Mouse (Mus musculus): ENCODE data around the gene Setd1a.
"Not testable (repeated sequence)": the region's sequence is repeated elsewhere in the genome, so short reads cannot be mapped to it uniquely, and the experiment has no call there.

Setd1a gene

DNA sequence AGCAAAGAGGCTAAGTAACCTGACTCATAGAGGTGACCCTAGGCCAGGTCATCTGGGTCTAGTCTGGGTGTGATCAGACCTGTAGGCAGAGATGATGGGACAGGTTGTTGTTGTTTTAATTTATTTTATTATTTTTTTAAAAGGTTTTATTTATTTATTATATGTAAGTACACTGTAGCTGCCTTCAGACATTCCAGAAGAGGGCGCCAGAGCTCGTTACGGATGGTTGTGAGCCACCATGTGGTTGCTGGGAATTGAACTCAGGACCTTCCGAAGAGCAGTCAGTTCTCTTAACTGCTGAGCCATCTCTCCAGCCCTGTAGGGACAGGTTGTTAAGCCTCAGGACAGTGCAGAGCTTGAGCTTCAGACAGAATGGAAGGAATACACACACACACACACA lies 61.4 kb downstream of the Setd1a start:
- not testable (repeated sequence) for DNase-seq

DNA sequence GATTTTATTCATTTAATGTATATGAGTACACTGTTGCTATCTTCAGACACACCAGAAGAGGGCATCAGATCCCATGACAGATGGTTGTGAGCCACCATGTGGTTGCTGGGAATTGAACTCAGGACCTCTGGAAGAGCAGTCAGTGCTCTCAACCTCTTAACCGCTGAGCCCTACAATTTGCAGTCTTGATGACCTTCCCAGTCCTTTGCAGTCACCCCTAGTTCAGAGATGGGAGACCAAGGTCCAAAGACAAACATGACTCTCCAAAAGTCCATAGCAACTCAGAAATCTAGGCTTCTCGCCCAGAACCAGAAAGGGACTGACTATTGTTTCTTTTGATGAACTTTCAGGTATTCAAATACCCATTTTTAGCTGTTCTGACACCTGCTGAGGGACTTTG lies 63.6 kb downstream of the Setd1a start:
- DNase-seq, result not testable (repeated sequence)

DNA sequence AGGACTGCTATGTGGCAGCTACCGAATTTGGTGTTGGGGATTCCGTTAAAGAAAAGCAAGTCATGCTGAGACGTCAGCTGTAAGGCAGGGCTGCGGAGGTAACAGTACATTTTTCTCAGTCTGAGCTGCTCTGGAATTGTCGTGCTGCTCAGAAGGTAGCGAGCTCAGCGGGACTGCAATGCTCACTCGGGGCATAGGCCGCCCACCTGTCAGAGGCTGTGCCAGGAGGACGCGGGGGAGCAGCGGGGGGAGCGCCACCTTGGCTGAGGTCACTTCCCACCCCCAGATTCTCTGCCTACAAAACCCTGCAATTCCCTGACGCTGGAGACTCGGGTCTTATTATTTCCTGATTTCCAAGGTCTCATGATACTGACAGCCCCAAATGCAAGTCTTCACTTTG lies 64.4 kb downstream of the Setd1a start:
- no peak for DNase-seq

DNA sequence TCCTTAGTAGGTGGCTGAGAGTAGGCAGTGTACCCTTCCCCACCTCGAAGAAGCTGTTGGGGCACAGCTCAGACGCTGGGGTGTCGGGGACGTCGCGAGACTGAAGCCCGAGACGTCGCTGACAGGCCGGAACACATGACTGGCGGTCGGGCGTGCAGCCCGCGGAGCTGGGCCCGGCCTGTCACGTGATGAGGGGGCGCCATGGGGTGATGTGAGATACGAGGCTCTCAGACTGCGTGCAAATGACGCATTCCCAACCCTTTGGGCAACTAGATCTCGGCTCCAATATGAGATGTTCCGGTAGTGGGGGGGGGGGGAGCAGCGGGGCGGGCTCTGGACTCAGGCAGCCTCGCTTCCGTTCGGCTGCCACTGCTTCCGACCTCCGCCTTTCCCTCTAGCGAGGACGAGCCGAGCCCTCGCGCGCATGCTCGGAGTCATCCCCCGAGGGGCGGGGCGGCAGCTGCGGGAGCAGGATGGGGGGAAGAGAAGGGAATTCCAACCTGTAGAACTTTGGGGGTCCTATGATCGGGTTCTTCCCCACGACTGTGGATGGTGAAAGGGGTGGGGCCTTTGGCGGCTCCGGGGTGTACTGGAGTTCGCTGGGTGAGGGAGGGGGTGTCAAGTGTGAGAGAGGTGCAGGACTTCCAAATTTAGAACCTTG lies 65.0 kb downstream of the Setd1a start:
- DNase-seq, result peak; percentile 91

DNA sequence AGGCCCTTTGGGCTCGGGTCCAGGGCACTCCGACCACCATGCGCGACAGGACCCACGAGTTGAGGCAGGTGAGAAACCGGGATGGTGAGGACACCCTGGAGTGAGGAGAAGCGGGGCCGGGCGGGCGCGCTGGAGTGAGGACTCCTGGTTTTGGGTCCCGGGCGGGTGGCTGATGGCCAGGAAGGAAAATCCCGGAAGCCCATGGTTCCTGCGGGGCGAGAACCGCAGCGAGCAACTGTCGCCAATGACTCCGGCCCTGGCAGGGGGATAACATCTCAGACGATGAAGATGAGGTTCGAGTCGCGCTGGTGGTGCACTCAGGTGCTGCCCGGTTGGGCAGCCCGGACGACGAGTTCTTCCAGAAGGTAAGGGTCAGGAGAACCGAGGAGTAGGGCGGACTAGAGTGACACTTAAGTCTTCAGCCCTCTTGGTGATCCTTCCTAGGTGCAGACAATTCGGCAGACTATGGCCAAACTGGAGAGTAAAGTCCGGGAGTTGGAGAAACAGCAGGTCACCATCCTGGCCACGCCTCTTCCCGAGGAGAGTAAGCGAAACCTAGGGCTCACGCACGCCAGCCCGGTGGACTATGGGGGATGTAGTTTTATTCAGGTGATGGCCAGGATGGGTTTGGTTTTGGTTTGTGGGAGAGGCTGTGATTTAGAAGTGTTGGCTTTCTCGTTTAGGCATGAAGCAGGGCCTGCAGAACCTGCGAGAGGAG lies 65.7 kb downstream of the Setd1a start:
- DNase-seq, result peak; percentile 87

Data from kidney, adult 18-20 months (tissue).